Mouse (Mus musculus): ENCODE data around the gene Srp54a.
"Not testable (repeated sequence)": the region's sequence is repeated elsewhere in the genome, so short reads cannot be mapped to it uniquely, and the experiment has no call there.

Gene Srp54a

GRCm38 (mm10) chr12:55135540-55135939, 55.5 kb downstream of the Srp54a start:
- not testable (repeated sequence) for DNase-seq

- DNase-seq, result not testable (repeated sequence)
Measured at GRCm38 (mm10) chr12:55137859-55138258, 57.8 kb downstream of the Srp54a start.

- not testable (repeated sequence) for DNase-seq
Measured at GRCm38 (mm10) chr12:55154559-55155448, 74.7 kb downstream of the Srp54a start, which contains the start of gene Srp54b. TSS of gene Srp54b (plus strand) at chr12:55155104.

GRCm38 (mm10) chr12:55155449-55155783, 75.4 kb downstream of the Srp54a start:
- DNase-seq, result not testable (repeated sequence)
